Mouse (Mus musculus): Measurements from ENCODE around the gene Bpifb1.
"Not testable (repeated sequence)": the region's sequence is repeated elsewhere in the genome, so short reads cannot be mapped to it uniquely, and the experiment has no call there.

Gene Bpifb1

GRCm38 (mm10) chr2:154190546-154191258 is at the start of gene Bpifb1:
TSS of gene Bpifb1 (plus strand) at chr2:154190818.
- DNase-seq (ENCODE audit: low spot score) = no peak

DNA sequence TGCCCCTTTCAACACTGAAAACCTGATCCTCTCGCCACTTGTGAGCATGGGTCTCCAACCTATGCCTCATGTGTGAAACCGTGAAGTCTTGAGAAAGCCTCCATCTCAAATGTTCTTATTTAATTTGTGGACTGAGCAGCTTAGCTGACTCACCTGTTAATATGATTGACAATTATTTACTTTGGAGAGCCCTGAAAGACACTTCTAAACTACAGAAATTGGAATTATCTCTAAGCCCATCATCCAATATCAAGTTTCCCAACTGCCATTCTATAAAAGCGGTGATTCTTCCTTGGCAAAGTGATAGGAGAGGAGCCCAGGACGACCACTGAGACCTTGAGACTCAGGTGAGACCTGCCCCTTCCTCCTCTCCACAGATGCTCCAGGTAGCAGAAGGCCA is 48.0 kb upstream of the Bpifb1 start, which contains the start of gene Bpifa1:
Gene Bpifa1 (plus strand): TSS at position 301 of the 400 bp plus-strand sequence.
- DNase-seq (ENCODE audit: low spot score) = no peak

DNA sequence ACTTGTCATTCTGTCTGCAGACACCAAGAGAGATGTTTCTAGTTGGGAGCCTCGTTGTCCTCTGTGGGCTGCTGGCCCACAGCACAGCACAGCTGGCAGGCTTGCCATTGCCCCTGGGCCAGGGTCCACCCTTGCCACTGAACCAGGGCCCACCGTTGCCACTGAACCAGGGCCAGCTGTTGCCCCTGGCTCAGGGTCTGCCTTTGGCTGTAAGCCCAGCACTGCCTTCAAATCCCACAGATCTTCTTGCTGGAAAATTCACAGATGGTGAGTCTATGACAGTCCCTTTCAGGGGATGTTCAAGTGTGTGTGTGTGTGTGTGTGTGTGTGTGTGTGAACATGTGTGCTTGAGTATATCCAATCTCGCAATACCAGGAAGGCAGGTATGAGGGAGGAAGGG is 46.9 kb upstream of the Bpifb1 start:
- DNase-seq (ENCODE audit: low spot score) = no peak

GRCm38 (mm10) chr2:154147496-154147895 is 43.1 kb upstream of the Bpifb1 start:
- DNase-seq (ENCODE audit: low spot score) = no peak

DNA sequence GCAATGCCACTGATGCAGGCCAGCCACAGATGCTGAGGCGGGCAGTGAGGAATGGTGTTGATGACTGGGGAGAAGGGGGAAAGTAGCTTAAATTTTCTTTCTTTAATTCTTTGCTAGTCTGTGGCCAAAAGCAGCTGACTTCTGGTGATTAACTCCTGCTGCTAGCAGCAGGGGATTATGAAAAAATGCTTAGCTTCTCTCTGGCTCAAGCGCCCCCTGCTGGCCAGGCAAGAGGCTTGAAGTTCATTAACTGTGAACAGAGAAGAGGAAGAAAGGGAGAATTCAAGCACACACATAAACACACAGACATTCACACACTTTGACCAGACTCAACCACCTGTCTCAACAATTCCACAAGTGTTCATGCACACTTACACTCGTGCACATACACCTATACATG is 32.2 kb upstream of the Bpifb1 start:
- DNase-seq (ENCODE audit: low spot score) = peak; percentile 25

DNA sequence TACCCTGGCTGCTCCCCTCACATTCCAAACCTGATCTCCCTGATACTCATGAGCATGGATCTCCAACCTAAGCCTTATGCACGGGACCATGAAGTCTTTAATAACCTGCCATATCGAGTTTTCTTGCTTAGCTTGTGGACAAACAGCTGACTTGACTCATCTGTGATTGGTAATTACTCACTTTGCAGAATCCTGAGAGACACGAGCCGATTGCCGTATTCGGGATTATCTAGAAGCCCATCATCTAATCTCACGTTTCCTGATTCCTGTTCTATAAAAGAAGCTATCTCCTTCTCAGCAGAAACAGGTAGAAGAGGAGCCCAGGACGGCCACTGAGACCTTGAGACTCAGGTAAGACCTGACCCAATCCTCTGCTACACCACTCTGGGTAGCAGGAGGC is 28.3 kb upstream of the Bpifb1 start, which contains the start of gene Bpifa5:
Gene Bpifa5 (plus strand): TSS at position 301 of the 400 bp plus-strand sequence.
- no peak for DNase-seq (ENCODE audit: low spot score)

DNA sequence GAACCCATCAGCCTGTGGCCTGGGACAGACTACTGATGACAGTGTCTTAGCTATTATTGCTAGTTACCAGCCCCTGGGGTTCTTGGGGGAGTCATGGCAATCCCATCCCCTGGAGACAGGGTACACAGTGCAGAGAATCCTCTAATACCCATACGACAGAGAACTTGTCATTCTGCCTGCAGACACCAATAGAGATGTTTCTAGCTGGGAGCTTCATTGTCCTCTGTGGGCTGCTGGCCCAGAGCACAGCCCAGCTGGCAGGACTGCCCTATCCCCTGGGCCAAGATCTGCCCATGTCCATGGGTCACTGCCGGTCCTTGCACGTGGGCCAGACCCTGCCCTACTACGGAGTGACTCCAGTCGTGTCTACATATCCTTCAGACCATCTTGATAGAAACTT is 27.3 kb upstream of the Bpifb1 start:
- DNase-seq (ENCODE audit: low spot score) = no peak

DNA sequence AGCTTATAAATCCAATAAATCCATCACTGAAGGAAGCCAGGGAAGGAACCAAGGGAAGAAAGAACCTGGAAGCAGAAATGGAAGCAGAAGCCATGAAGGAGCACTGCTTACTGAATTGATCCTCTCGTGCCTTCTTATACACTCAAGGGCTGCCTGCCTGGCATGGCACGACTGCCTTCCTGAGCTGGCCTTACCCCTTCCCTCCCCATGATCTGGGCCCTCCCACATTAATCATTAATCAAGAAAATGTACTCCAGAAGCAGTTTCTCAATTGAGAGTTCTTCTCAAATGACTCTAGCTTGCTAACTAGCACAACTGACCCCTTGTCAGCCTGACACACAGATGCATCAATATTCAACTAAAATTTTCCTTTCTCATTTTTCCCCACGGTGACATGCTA is 21.4 kb upstream of the Bpifb1 start:
- peak; percentile 48 for DNase-seq (ENCODE audit: low spot score)

- DNase-seq (ENCODE audit: low spot score) = no peak
These were observed 19.0 kb upstream of the Bpifb1 start for GRCm38 (mm10) chr2:154171621-154172020.

- DNase-seq (ENCODE audit: low spot score) = peak; percentile 32
These were observed 17.3 kb upstream of the Bpifb1 start for GRCm38 (mm10) chr2:154173313-154173712.

DNA sequence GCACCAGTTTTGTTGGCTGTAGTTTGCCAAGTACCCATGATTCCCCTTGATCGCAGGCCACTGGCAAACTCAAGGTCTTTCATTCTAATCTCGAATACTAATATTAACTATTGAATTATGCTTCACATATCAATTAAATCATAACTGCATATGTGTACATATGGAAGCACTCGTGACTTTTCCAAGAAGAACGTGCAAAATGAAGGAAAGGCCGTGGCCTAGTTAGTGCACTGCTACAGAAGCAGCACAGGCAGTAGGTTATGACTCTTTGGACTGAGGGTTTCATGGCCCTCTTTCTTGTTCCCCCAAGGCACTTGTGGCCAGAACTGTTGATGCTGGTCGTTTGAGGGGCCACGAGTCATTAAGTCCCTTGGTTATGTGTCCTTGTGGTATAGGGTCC is 8.7 kb upstream of the Bpifb1 start:
- not testable (repeated sequence) for DNase-seq (ENCODE audit: low spot score)

DNA sequence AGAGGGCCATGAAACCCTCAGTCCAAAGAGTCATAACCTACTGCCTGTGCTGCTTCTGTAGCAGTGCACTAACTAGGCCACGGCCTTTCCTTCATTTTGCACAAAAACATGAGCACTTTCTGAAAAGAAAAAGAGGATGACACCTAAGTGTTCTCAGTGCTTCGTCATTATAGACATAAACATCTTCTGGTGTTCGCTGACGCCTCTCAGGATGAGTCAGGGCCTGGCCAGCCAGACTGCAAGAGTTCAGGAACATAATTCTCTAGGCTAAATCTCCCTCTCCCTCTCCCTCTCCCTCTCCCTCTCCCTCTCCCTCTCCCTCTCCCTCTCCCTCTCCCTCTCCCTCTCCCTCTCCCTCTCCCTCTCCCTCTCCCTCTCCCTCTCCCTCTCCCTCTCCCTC is 7.6 kb upstream of the Bpifb1 start:
- DNase-seq (ENCODE audit: low spot score) = not testable (repeated sequence)

DNA sequence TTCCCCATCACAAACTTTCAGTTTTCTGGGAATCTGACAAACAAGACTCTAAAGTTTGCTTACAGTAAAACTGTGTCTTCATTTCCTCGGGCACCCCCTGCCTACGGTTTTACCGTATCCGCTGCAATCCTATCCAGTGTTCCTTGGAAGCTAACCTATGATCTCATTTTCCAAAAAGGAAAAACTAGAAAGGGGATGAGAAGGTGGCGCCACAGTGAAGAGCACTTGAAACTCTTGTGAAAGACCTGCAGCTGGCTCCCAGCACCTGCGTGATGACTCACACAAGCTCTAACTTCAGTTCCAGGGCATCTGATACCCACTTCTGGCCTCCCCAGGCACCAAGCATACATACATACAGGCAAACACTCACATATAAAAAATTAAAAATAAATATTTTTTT is 5.3 kb upstream of the Bpifb1 start:
- DNase-seq (ENCODE audit: low spot score) = peak; percentile 50

DNA sequence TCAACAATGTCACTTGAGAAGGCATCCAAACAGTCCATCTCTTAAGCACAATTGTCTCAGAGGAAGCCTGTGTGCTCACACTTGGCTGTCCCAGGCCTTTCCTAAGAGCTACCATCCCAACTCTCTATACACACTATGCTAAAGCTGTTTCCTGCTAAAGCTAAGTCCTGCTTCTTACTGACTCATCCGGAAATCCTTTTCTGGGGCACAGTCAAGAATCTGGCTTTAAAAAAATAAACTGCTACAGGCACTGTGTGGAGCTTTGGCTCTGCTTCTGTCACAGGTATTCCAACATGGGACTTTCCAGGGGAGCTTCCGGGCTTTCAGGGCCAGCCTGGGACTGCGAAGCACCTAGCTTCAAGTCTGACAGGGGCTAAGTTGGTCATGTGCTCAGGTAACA is 4.9 kb upstream of the Bpifb1 start:
- no peak for DNase-seq (ENCODE audit: low spot score)

- DNase-seq (ENCODE audit: low spot score) = no peak
These were observed 3.1 kb upstream of the Bpifb1 start for GRCm38 (mm10) chr2:154187468-154187867.

DNA sequence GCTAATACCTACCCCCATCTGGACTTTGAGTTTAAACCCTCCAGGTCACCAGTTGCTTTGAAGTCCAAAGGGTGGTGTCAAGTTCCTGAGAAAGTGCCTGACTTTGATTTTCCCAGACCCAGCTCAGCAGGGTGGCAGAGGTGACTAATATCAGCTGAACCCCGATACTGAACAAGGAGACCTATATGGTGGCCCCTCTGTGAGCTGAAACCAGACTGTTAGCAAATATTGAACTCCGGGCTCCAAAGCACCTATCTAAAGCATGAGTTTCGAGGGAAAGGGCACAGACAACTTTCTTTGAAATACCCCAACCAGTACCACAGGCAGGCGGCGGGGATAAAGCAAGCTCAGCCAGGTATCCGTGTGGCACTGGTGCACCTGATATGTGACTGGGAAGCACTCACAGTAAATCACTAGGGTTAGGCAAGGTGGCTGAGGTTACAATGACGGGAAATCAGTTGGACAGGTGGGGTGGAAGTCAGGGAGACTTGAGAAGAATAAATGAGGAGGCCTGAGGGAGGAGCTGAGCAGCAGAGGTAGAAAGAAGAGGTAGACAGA is 662 bp upstream of the Bpifb1 start:
- no peak for DNase-seq (ENCODE audit: low spot score)

DNA sequence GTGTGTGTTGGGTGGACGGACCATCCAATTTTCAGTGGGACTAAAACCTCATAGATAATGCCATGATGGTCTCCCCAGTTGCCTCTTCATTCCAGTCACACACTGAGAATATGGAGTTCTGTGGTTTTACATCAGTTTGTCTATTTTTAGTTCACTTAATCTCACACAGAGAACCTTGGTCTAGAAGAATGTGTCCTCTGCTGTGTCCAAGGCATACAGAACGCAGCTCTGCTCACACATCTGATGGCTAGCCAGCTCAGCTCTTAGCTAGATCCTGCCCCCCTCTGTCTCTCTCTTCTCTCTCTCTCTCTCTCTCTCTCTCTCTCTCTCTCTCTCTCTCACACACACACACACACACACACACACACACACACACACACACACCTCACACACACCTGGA is 1.5 kb downstream of the Bpifb1 start:
- no peak for DNase-seq (ENCODE audit: low spot score)

GRCm38 (mm10) chr2:154193071-154193470 is 2.5 kb downstream of the Bpifb1 start:
- no peak for DNase-seq (ENCODE audit: low spot score)

GRCm38 (mm10) chr2:154193994-154194504 is 3.4 kb downstream of the Bpifb1 start:
- no peak for DNase-seq (ENCODE audit: low spot score)

GRCm38 (mm10) chr2:154197036-154197435 is 6.4 kb downstream of the Bpifb1 start:
- DNase-seq (ENCODE audit: low spot score) = no peak

DNA sequence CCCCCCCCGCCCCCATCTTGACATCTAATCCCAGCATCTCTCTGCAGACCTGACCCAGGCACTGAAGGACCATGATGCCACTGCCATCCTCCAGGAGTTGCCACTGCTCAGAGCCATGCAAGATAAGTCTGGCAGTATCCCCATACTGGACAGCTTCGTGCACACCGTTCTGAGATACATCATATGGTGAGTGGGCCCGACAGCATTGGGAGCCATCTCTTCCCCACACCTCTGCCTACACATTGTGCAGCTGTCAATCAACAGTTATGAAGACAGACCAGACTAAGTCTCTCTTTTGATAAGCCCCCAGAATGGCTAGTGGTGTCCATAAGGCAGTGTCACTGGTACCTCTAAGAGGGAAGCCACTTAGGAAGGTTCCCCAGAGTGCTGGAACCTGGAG is 14.0 kb downstream of the Bpifb1 start:
- DNase-seq (ENCODE audit: low spot score) = no peak

DNA sequence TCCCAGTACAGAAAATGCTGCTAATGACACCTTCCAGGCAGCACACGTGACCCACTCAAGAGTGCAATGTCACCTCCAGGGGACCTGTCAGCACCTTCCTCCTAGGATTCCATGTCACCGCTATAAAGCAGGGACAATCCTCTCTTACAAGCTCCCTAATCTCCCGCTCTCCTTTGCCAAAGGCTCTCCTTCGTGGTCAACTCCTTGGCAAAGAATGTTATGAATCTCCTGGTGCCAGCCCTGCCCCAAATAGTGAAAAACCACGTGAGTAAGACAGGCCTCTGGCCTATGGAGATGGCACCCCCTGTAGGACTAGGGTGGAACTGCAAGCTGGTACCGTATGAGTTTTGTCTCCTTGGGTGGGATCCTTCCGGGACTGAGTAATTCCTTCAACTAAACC is 16.3 kb downstream of the Bpifb1 start:
- peak; percentile 37 for DNase-seq (ENCODE audit: low spot score)

DNA sequence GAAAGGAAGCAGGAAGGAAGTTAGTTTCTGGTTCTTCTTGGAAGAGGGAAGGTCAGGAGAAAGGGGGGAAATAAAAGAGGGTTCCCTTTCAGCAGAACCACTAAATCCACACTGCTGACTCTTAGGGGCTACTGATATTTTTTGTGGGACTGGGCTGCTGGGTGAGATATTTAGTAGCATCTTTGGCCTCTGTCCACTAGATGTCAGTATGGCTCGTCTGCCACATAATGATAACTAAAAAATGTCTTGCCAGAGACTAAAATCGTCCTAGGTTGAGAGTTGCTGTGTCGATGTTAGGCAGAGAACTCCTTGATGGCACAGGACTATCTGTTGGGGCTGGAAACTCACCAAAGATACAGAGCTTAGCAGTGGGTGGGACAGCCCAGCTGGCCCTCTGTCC is 18.5 kb downstream of the Bpifb1 start:
- no peak for DNase-seq (ENCODE audit: low spot score)

GRCm38 (mm10) chr2:154211121-154211520 is 20.5 kb downstream of the Bpifb1 start:
- DNase-seq (ENCODE audit: low spot score) = no peak
